Mouse (Mus musculus) forebrain, embryonic 11.5 days (tissue): ENCODE measurements around the gene Mycn. TPM values are rescaled to one million over a fixed set of nuclear protein-coding genes. Genes with fewer than 3 reads are reported as not detected.

Experiments used
- ATAC-seq: fragments of 200-750 bp; cut with Nextera tagmentation; replicated peaks from 2 replicates; pipeline ENCODE4 v1.8.0; 2017; ENCODE audit warnings: moderate TSS enrichment; ENCODE audit not compliant: low FRiP score
- DNase-seq: peaks from one replicate; pipeline ENCODE4 v3.0.0-alpha.2; 2017; ENCODE audit warnings: low spot score
- H3K27ac ChIP-seq: fragments of 300-500 bp; sonication (generic); 2 replicates; pipeline ENCODE4 v1.5.1; 2014; ENCODE audit warnings: low read depth, low read length
- H3K27me3 ChIP-seq: fragments of 300-500 bp; sonication (generic); 2 replicates; pipeline ENCODE4 v1.6.1; 2014; ENCODE audit warnings: mild to moderate bottlenecking, low read length, mixed read lengths; ENCODE audit not compliant: control insufficient read depth, insufficient read depth
- H3K36me3 ChIP-seq: fragments of 300-500 bp; sonication (generic); 2 replicates; pipeline ENCODE4 v1.6.1; 2014; ENCODE audit warnings: mild to moderate bottlenecking, low read length, moderate library complexity, mixed read lengths; ENCODE audit not compliant: control insufficient read depth, insufficient read depth
- H3K4me1 ChIP-seq: fragments of 300-500 bp; sonication (generic); replicated peaks from 2 replicates; pipeline ENCODE4 v1.6.1; 2014; ENCODE audit warnings: low read length, mixed read lengths; ENCODE audit not compliant: control insufficient read depth, insufficient read depth
- H3K4me2 ChIP-seq: fragments of 300-500 bp; sonication (generic); 2 replicates; pipeline ENCODE4 v1.6.1; 2014; ENCODE audit warnings: low read depth, mild to moderate bottlenecking, low read length, moderate library complexity, mixed read lengths; ENCODE audit not compliant: severe bottlenecking
- H3K4me3 ChIP-seq: fragments of 300-500 bp; sonication (generic); 2 replicates; pipeline ENCODE4 v1.5.1; 2014; ENCODE audit warnings: low read depth, low read length
- H3K9ac ChIP-seq: fragments of 300-500 bp; sonication (generic); 2 replicates; pipeline ENCODE4 v1.6.1; 2014; ENCODE audit warnings: low read length
- H3K9me3 ChIP-seq: fragments of 300-500 bp; sonication (generic); 2 replicates; pipeline ENCODE4 v1.6.1; 2016; ENCODE audit warnings: low read length, mixed read lengths; ENCODE audit not compliant: control insufficient read depth
- WGBS: fragments of 180-500 bp; shearing (Covaris S2); extraction: QIAGEN DNeasy Blood & Tissue Kit; methylation state at CpG from one replicate; pipeline ENCODE4 v1.1.7; 2014; 5-methylcytosine and 5-hydroxymethylcytosine counted together
- polyA plus RNA-seq: library from polyadenylated mRNA; unstranded; fragments of >200 nt; fragmentation: Nextera tagmentation; extraction: Ambion mirVana; gene quantifications from 2 replicates; pipeline ENCODE4 v1.2.1, GENCODE M21; 2014

The Mycn gene
- polyA plus RNA-seq, 1 experiment from 2014 or later, result 155 TPM

- Histone ChIP-seq H3K27ac (peak overlapping the region; percentile 96; the same call in 1 of the 2 replicates), H3K9ac (peak overlapping the region; percentile 79), H3K27me3 (no peaks in the 10 kb centered on the region), H3K4me2 (peak overlapping the region; percentile 64), H3K9me3 (no peaks in the 10 kb centered on the region), H3K36me3 (peaks cover 9% of the 10 kb centered on the region; the same call in 1 of the 2 replicates), H3K4me3 (peak overlapping the region; percentile 74), H3K4me1 (peaks cover 3% of the 10 kb centered on the region; the same call in 1 of the 2 replicates)
- ATAC-seq (no peak), DNase-seq (no peak)
- 25% methylated on average over 9 of the region's 9 CpGs for WGBS
Observed at GRCm38 (mm10) chr12:12937746-12938145, 4.0 kb downstream of the Mycn start.

DNA sequence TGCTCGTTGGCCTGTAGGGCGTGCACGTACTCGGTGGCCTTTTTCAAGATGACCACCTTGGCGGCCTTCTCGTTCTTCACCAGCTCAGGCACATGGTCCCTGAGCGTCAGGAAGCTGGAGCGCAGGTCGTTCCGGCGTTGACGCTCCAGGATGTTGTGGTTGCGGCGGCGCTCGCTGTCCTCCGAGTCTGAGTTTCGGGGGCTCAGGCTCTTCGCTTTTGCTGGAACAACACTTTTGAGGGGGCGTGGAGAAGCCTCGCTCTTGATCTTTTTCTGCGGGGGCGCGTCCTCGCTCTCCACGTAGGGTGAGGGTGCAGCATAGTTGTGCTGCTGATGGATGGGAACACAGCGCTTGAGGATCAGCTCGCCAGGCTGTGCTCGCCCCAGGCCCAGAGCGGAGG, 4.6 kb downstream of the Mycn start:
- H3K27me3 ChIP-seq, result no peaks in the 10 kb centered on the region
- ATAC-seq (no peak), DNase-seq (no peak)
- no peaks in the 10 kb centered on the region for H3K9me3 ChIP-seq
- H3K9ac ChIP-seq, result peak overlapping the region; percentile 79; the same call in 1 of the 2 replicates
- peaks cover 3% of the 10 kb centered on the region; the same call in 1 of the 2 replicates for H3K4me1 ChIP-seq
- peaks cover 9% of the 10 kb centered on the region; the same call in 1 of the 2 replicates for H3K36me3 ChIP-seq
- 82% methylated on average over 30 of the region's 30 CpGs for WGBS
- H3K4me2 ChIP-seq, result peak overlapping the region; percentile 64
- peak overlapping the region; percentile 74 for H3K4me3 ChIP-seq
- H3K27ac ChIP-seq, result no peak overlapping the region

- WGBS, result 80% methylated on average over 7 of the region's 7 CpGs
- H3K36me3 ChIP-seq, result peaks cover 9% of the 10 kb centered on the region; the same call in 1 of the 2 replicates
- no peaks in the 10 kb centered on the region for H3K9me3 ChIP-seq
- H3K27me3 ChIP-seq, result no peaks in the 10 kb centered on the region
- peaks cover under 1% of the 10 kb centered on the region; the same call in 1 of the 2 replicates for H3K4me1 ChIP-seq
- H3K4me2 ChIP-seq, result no peak overlapping the region
- no peak overlapping the region for H3K27ac ChIP-seq
- H3K9ac ChIP-seq, result no peak overlapping the region
- no peak overlapping the region for H3K4me3 ChIP-seq
- DNase-seq (no peak), ATAC-seq (no peak)
Observed at GRCm38 (mm10) chr12:12932238-12932637, 9.5 kb downstream of the Mycn start.

DNA sequence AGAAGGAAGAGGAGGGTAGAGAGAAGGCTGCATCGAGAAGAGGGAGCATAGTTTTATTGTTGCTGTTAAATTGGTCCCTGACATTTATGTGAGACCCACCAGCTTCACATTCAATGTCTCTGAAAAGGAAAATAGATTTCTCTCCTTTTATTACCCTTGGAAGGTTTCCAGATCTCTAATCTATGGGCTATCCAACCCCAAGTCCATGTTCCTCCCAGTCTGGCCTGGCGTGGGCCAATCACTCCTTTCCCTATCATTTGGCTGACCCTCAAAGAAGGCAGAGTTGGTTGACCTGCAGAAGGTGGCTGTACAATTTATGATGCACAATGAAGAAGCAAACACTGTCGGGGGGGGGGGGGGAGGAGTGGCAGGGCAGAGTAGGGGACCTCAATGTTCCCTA, 13.5 kb downstream of the Mycn start:
- no peaks in the 10 kb centered on the region for H3K9me3 ChIP-seq
- no peak overlapping the region for H3K4me3 ChIP-seq
- 92% methylated on average over 3 of the region's 3 CpGs for WGBS
- DNase-seq (no peak), ATAC-seq (no peak)
- H3K27me3 ChIP-seq, result no peaks in the 10 kb centered on the region
- 0 out of 2 replicates have a peak, but pooled peaks cover 2% of the 10 kb centered on the region for H3K4me1 ChIP-seq
- no peak overlapping the region for H3K4me2 ChIP-seq
- H3K36me3 ChIP-seq, result no peaks in the 10 kb centered on the region
- no peak overlapping the region for H3K27ac ChIP-seq
- no peak overlapping the region for H3K9ac ChIP-seq

DNA sequence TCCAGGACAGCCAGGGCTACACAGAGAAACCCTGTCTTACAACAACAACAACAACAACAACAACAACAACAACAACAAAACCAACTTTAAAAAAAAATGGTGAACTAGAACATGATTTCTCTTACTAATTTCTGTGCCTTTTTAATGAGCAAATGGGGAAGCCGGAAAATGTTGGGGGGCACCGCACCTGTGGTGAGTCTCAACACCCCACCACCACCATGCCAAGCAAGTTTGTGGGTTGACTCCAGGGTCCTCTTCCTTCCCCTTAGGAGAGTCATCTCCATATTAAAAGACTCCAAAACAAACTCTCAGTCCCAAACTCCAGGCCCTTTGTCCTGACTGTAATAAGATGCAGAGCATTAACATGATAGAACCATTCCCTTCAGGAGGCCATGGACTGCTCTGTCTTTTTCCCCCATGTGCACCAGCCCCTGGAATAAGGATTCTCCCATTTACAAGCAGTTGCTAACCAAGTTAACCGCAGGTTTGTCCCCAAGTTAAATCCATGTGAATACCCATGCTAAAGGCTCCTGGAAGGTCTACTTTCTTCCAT, 14.7 kb downstream of the Mycn start:
- 64% methylated on average over 3 of the region's 3 CpGs for WGBS
- no peak overlapping the region for H3K27ac ChIP-seq
- no peak for ATAC-seq

DNA sequence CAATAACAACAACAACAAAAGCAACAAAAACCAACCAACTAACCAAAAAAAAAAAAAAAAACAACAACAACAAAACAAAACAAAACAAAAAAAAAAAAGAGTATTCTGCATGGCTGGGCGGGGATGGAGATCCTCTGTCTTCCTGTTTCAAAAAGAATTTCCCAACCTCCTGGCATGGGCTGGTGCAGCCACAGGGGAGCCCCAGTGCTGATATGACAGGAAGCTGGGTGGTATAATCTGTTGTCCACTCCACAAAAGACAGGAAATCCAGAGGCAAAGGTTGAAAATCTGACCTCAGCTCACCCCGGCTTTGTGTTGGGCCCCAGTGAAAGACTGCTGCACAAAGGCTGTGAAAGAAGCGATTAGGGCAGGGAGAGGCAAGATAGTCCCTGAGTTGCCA, 17.3 kb downstream of the Mycn start:
- Histone ChIP-seq H3K27ac (no peak overlapping the region), H3K4me2 (no peak overlapping the region), H3K9me3 (no peaks in the 10 kb centered on the region), H3K4me3 (no peak overlapping the region), H3K9ac (no peak overlapping the region), H3K4me1 (0 out of 2 replicates have a peak, but pooled peaks cover 2% of the 10 kb centered on the region), H3K27me3 (no peaks in the 10 kb centered on the region), H3K36me3 (no peaks in the 10 kb centered on the region)
- DNase-seq (no peak), ATAC-seq (no peak)
- WGBS, result 62% methylated on average over 3 of the region's 3 CpGs

More for the DNA sequence above, 14.7 kb downstream of the Mycn start:
- no peaks in the 10 kb centered on the region for H3K9me3 ChIP-seq
- H3K36me3 ChIP-seq, result no peaks in the 10 kb centered on the region
- H3K4me3 ChIP-seq, result no peak overlapping the region
- no peaks in the 10 kb centered on the region for H3K27me3 ChIP-seq
- no peak for DNase-seq
- no peak overlapping the region for H3K9ac ChIP-seq
- H3K4me1 ChIP-seq, result 0 out of 2 replicates have a peak, but pooled peaks cover 2% of the 10 kb centered on the region
- H3K4me2 ChIP-seq, result no peak overlapping the region

GRCm38 (mm10) chr12:12920166-12921157, 21.3 kb downstream of the Mycn start:
- Histone ChIP-seq H3K4me1 (no peaks in the 10 kb centered on the region), H3K27me3 (no peaks in the 10 kb centered on the region), H3K36me3 (no peaks in the 10 kb centered on the region), H3K4me3 (no peak overlapping the region), H3K9me3 (no peaks in the 10 kb centered on the region), H3K27ac (no peak overlapping the region), H3K4me2 (no peak overlapping the region), H3K9ac (no peak overlapping the region)
- 35% methylated on average over 12 of the region's 12 CpGs for WGBS
- no peak for DNase-seq
- no peak for ATAC-seq

- Histone ChIP-seq H3K27me3 (no peaks in the 10 kb centered on the region), H3K4me3 (no peak overlapping the region), H3K27ac (no peak overlapping the region), H3K36me3 (no peaks in the 10 kb centered on the region), H3K4me2 (no peak overlapping the region), H3K9ac (no peak overlapping the region; the same call in 1 of the 2 replicates), H3K4me1 (no peaks in the 10 kb centered on the region), H3K9me3 (no peaks in the 10 kb centered on the region)
- 51% methylated on average over 9 of the region's 9 CpGs for WGBS
- ATAC-seq, result no peak
- DNase-seq, result no peak
Observed at GRCm38 (mm10) chr12:12916298-12916697, 25.4 kb downstream of the Mycn start.
